Mouse (Mus musculus): ENCODE data around the gene Klk1.

DNA sequence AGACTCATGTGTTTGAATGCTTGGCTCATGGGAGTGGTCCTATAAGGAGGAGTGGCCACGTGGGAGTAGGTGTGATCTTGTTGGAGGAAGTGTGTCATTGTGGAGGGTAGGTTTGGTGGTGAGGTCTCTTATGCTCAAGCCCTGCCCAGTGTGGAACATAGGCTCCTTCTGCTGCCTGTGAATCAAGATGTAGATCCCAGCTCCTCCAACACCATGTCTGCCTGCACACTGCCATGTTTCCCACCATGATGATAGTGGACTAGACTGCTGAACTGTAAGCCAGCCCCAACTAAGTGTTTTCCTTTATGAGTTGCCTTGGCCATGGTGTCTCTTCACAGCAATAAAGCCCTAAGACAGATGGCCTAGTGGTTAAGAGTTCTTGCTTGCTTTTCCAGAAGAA lies 18.9 kb downstream of the Klk1 start:
- TF ChIP-seq POLR2A (IDR thresholded peaks at IDR 0.05; ENCODE audit: extremely low read depth, insufficient read depth, low read length) (no peak), CTCF (IDR thresholded peaks at IDR 0.05; ENCODE audit: extremely low read depth, insufficient read depth, low read length) (no peak)
